Mouse (Mus musculus): Measurements from ENCODE around the gene Med12l. TPM values are rescaled to one million over a fixed set of nuclear protein-coding genes. Genes with fewer than 3 reads are reported as not detected.
"Not testable (repeated sequence)": the region's sequence is repeated elsewhere in the genome, so short reads cannot be mapped to it uniquely, and the experiment has no call there.

The Med12l gene
- total and polyA plus RNA-seq, 2 experiments from 2014 or later = 1.2 to 7.1 TPM

- no peak overlapping the region for H3K4me2 ChIP-seq (ENCODE audit: low read depth, low read length)
- TF ChIP-seq CTCF (IDR thresholded peaks at IDR 0.05; ENCODE audit: low read depth) (no peak), EP300 (IDR thresholded peaks at IDR 0.05; ENCODE audit: low read depth) (no peak)
- H3K36me3 ChIP-seq (replicated peaks; ENCODE audit: control insufficient read depth, insufficient read depth, low read length) = no peaks in the 10 kb centered on the region
- no peaks in the 10 kb centered on the region for H3K4me1 ChIP-seq (ENCODE audit: control insufficient read depth, insufficient read depth)
- H3K4me3 ChIP-seq (ENCODE audit: low read depth, low read length) = no peak overlapping the region
- DNase-seq (ENCODE audit: low spot score) = no peak
- no peaks in the 10 kb centered on the region for H3K27me3 ChIP-seq (ENCODE audit: control insufficient read depth, insufficient read depth, low read length)
- H3K9me3 ChIP-seq (replicated peaks; ENCODE audit: control insufficient read depth, low read length) = no peaks in the 10 kb centered on the region
- H3K9ac ChIP-seq (replicated peaks; ENCODE audit: low read depth, low read length) = no peak overlapping the region
- no peak overlapping the region for H3K27ac ChIP-seq (ENCODE audit: low read depth)
- WGBS = 65% methylated on average over 8 of the region's 8 CpGs
- ATAC-seq (ENCODE audit: insufficient read depth, low read depth) = peak; percentile 27; the same call in 1 of the 2 replicates
These were observed 61.1 kb downstream of the Med12l start for GRCm38 (mm10) chr3:59066558-59067294.

- not testable (repeated sequence) for H3K27ac ChIP-seq (ENCODE audit: low read depth); H3K36me3 ChIP-seq (replicated peaks; ENCODE audit: control insufficient read depth, insufficient read depth, low read length); H3K27me3 ChIP-seq (ENCODE audit: control insufficient read depth, insufficient read depth, low read length); H3K4me2 ChIP-seq (ENCODE audit: low read depth, low read length); H3K9me3 ChIP-seq (replicated peaks; ENCODE audit: control insufficient read depth, low read length); H3K4me1 ChIP-seq (ENCODE audit: control insufficient read depth, insufficient read depth); H3K9ac ChIP-seq (replicated peaks; ENCODE audit: low read depth, low read length); ATAC-seq (ENCODE audit: insufficient read depth, low read depth); H3K4me3 ChIP-seq (ENCODE audit: low read depth, low read length); DNase-seq (ENCODE audit: low spot score)
- WGBS = 66% methylated on average over 1 of the region's 1 CpGs
- peak; percentile 23; the same call in 1 of the 2 replicates for TF ChIP-seq CTCF (IDR thresholded peaks at IDR 0.05; ENCODE audit: low read depth)
These were observed 63.4 kb downstream of the Med12l start for GRCm38 (mm10) chr3:59069071-59069470.

GRCm38 (mm10) chr3:59077278-59077677 is 71.7 kb downstream of the Med12l start:
- no peak for ATAC-seq (ENCODE audit: insufficient read depth, low read depth)
- WGBS = 48% methylated on average over 4 of the region's 4 CpGs
- no peak overlapping the region for H3K27ac ChIP-seq (ENCODE audit: low read depth)
- no peaks in the 10 kb centered on the region for H3K36me3 ChIP-seq (replicated peaks; ENCODE audit: control insufficient read depth, insufficient read depth, low read length)
- TF ChIP-seq EP300 (IDR thresholded peaks at IDR 0.05; ENCODE audit: low read depth) (no peak), CTCF (IDR thresholded peaks at IDR 0.05; ENCODE audit: low read depth) (peak; percentile 51)
- H3K4me2 ChIP-seq (ENCODE audit: low read depth, low read length) = no peak overlapping the region
- no peak for DNase-seq (ENCODE audit: low spot score)
- no peaks in the 10 kb centered on the region for H3K4me1 ChIP-seq (ENCODE audit: control insufficient read depth, insufficient read depth)
- H3K9ac ChIP-seq (replicated peaks; ENCODE audit: low read depth, low read length) = no peak overlapping the region
- no peaks in the 10 kb centered on the region for H3K27me3 ChIP-seq (ENCODE audit: control insufficient read depth, insufficient read depth, low read length)
- no peaks in the 10 kb centered on the region for H3K9me3 ChIP-seq (replicated peaks; ENCODE audit: control insufficient read depth, low read length)
- no peak overlapping the region for H3K4me3 ChIP-seq (ENCODE audit: low read depth, low read length)

GRCm38 (mm10) chr3:59078585-59078984 is 73.0 kb downstream of the Med12l start:
- TF ChIP-seq EP300 (IDR thresholded peaks at IDR 0.05; ENCODE audit: low read depth) = no peak
- no peak for TF ChIP-seq CTCF (IDR thresholded peaks at IDR 0.05; ENCODE audit: low read depth)
- Histone ChIP-seq H3K4me2 (ENCODE audit: low read depth, low read length) (no peak overlapping the region), H3K9ac (replicated peaks; ENCODE audit: low read depth, low read length) (no peak overlapping the region), H3K27ac (ENCODE audit: low read depth) (no peak overlapping the region), H3K4me1 (ENCODE audit: control insufficient read depth, insufficient read depth) (no peaks in the 10 kb centered on the region), H3K36me3 (replicated peaks; ENCODE audit: control insufficient read depth, insufficient read depth, low read length) (no peaks in the 10 kb centered on the region), H3K27me3 (ENCODE audit: control insufficient read depth, insufficient read depth, low read length) (no peaks in the 10 kb centered on the region), H3K4me3 (ENCODE audit: low read depth, low read length) (no peak overlapping the region), H3K9me3 (replicated peaks; ENCODE audit: control insufficient read depth, low read length) (no peaks in the 10 kb centered on the region)
- no peak for ATAC-seq (ENCODE audit: insufficient read depth, low read depth)
- DNase-seq (ENCODE audit: low spot score) = no peak
- 61% methylated on average over 11 of the region's 11 CpGs for WGBS

- Histone ChIP-seq H3K4me3 (ENCODE audit: low read depth, low read length) (no peak overlapping the region), H3K27me3 (ENCODE audit: control insufficient read depth, insufficient read depth, low read length) (no peaks in the 10 kb centered on the region), H3K27ac (ENCODE audit: low read depth) (no peak overlapping the region), H3K36me3 (replicated peaks; ENCODE audit: control insufficient read depth, insufficient read depth, low read length) (no peaks in the 10 kb centered on the region), H3K4me2 (ENCODE audit: low read depth, low read length) (no peak overlapping the region), H3K9ac (replicated peaks; ENCODE audit: low read depth, low read length) (no peak overlapping the region), H3K4me1 (ENCODE audit: control insufficient read depth, insufficient read depth) (no peaks in the 10 kb centered on the region), H3K9me3 (replicated peaks; ENCODE audit: control insufficient read depth, low read length) (no peaks in the 10 kb centered on the region)
- no peak; the same call in 1 of the 2 replicates for ATAC-seq (ENCODE audit: insufficient read depth, low read depth)
- no peak for TF ChIP-seq EP300 (IDR thresholded peaks at IDR 0.05; ENCODE audit: low read depth)
- TF ChIP-seq CTCF (IDR thresholded peaks at IDR 0.05; ENCODE audit: low read depth) = peak; percentile 88
- DNase-seq (ENCODE audit: low spot score) = peak; percentile 71
- 44% methylated on average over 4 of the region's 4 CpGs for WGBS
These were observed 73.7 kb downstream of the Med12l start for GRCm38 (mm10) chr3:59079327-59079726.
